ENCODE assay signal across 18 mouse cellular contexts in genomic region chr15:27536771-27537170, GRCm38 (mm10).
DNase-seq lines count a peak whose midpoint lies in the region; ATAC-seq and TF ChIP-seq lines count a peak whose summit lies in the region.
"Had no signal": no experiment of that assay in that cellular context is flagged by ENCODE, and none has a peak within 500 bp of the region (broad histone marks: within the 10 kb centered on the region; RNA-seq: fewer than 3 reads in every experiment).

No protein-coding gene starts in this region.

- DNase-seq in adrenal gland, postnatal 36 days = peak; percentile 27 to 39
- no peak for DNase-seq in adrenal gland, adult 2 months
- peak; percentile 67 for DNase-seq in kidney, postnatal 0 days (ENCODE audit: low spot score)
- no peak for DNase-seq in kidney, postnatal 25 days
- peak; percentile 71 to 81 for DNase-seq in frontal cortex, postnatal 36 days (ENCODE audit: low spot score in 2 of 2)
- peak; percentile 65 to 93 for DNase-seq in left cerebral cortex, postnatal 25 days (ENCODE audit: low spot score in 2 of 2)
- no peak for DNase-seq in c-Kit-positive CD71-positive TER-119-positive erythroid progenitor cells, embryonic 14.5 days (ENCODE audit: low spot score)
- DNase-seq in urinary bladder, postnatal 36 days (ENCODE audit: low spot score in 2 of 2) = no peak
- DNase-seq: adrenal gland, postnatal 14 days; cerebellum, postnatal 14 days; gastrocnemius, postnatal 25 days; liver, embryonic 13.5 days; thymus, postnatal 25 days had no signal

- H3K9me3 ChIP-seq in kidney, postnatal 0 days (replicated peaks; ENCODE audit: low read length) = no peaks in the 10 kb centered on the region
- H3K9me3 ChIP-seq: G1E; liver, embryonic 13.5 days; megakaryocyte, embryonic 14.5 days; neural tube, embryonic 12.5 days had no signal

- no peaks in the 10 kb centered on the region for H3K27me3 ChIP-seq in kidney, postnatal 0 days (ENCODE audit: insufficient read depth, low read length)
- H3K27me3 ChIP-seq: liver, embryonic 13.5 days; megakaryocyte, embryonic 14.5 days; neural tube, embryonic 12.5 days had no signal

- no peaks in the 10 kb centered on the region for H3K36me3 ChIP-seq in kidney, postnatal 0 days (ENCODE audit: insufficient read depth, low read length)
- H3K36me3 ChIP-seq: liver, embryonic 13.5 days; neural tube, embryonic 12.5 days had no signal

- H3K4me3 ChIP-seq in kidney, postnatal 0 days (replicated peaks; ENCODE audit: low read depth, low read length) = no peak overlapping the region
- H3K4me3 ChIP-seq: erythroblast, embryonic 14.5 days; liver, embryonic 13.5 days; megakaryocyte, embryonic 14.5 days; neural tube, embryonic 12.5 days had no signal

- H3K4me2 ChIP-seq in kidney, postnatal 0 days (ENCODE audit: low read length) = no peak overlapping the region
- H3K4me2 ChIP-seq: liver, embryonic 13.5 days; neural tube, embryonic 12.5 days had no signal

- H3K4me1 ChIP-seq in kidney, postnatal 0 days (replicated peaks; ENCODE audit: insufficient read depth, low read length) = no peaks in the 10 kb centered on the region
- H3K4me1 ChIP-seq: neural tube, embryonic 12.5 days had no signal

- intact Hi-C loops in left cerebral cortex, postnatal 25 days (cut with DNase I) = loop anchor here (2.0 kb wide), 1 partner anchor 70 kb away; the partner anchor contains the start of gene Ank

- no peak overlapping the region for H3K9ac ChIP-seq in kidney, postnatal 0 days (ENCODE audit: low read depth, low read length)
- H3K9ac ChIP-seq: liver, embryonic 13.5 days; neural tube, embryonic 12.5 days had no signal

- no peak overlapping the region for H3K27ac ChIP-seq in kidney, postnatal 0 days
- H3K27ac ChIP-seq: liver, embryonic 13.5 days; neural tube, embryonic 12.5 days had no signal

- no peak for TF ChIP-seq CTCF in kidney, postnatal 0 days (IDR thresholded peaks at IDR 0.05; ENCODE audit: low read depth)

- 25% methylated on average over 5 of the region's 5 CpGs for WGBS in kidney, postnatal 0 days

- no peak for ATAC-seq in kidney, postnatal 0 days (replicated peaks; ENCODE audit: low FRiP score, low read depth)
- ATAC-seq: intestine, embryonic 16.5 days had no signal

Comparison
In these comparisons a context has a peak if more than half of its experiments do, and no peak if none do; other contexts are left out.
1. DNase-seq: peak in adrenal gland, postnatal 36 days (2 of 2), kidney, postnatal 0 days (single experiment), frontal cortex, postnatal 36 days (2 of 2) and left cerebral cortex, postnatal 25 days (2 of 2); none in adrenal gland, adult 2 months (single experiment), kidney, postnatal 25 days (0 of 2), c-Kit-positive CD71-positive TER-119-positive erythroid progenitor cells, embryonic 14.5 days (single experiment) and urinary bladder, postnatal 36 days (0 of 2).